Mouse (Mus musculus): ENCODE measurements around the gene Npdc1. TPM values are rescaled to one million over a fixed set of nuclear protein-coding genes. Genes with fewer than 3 reads are reported as not detected.

The Npdc1 gene
- total RNA-seq, 2 experiments from 2014 or later: not detected

DNA sequence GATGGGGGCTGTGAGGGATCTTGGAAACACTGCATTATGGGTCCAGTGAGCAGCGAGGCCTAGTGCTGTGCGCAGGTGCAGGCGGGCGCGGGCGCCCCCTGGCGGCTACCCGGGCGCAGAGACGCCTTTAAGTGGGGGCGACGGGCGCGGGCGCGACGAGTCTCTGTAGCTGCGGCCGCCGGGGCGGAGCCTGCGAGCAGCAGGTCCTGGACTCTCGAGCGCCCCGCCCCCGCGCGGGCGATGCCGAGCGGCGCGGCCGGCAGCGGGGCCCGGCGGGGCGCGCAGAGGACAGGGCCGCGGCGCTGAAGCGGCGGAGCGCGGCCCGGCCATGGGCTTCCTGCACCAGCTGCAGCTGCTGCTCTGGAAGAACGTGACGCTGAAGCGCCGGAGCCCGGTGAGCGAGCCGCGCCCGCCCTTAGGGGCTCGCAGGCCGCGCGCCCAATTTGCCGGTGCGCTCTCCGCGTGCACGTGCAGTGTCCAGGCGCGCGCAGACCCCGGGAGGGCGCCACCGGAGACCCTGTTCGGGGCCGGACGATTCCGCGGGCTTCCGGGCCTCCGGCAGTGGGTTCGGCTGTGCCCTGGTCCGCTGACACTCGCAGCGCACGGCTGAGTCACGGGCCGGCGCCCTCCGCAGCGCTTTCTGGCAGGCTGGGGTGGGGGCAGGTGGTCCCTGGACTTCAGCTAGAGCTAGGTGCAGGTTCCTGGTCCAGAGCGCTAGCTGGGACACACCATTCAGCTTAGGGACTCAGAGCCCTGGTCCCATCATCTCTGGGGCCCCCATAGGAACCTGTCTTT, 29.5 kb downstream of the Npdc1 start, which contains the start of gene Abca2:
Abca2 (plus strand) TSS at position 262 of the 795 bp plus-strand sequence.
- ATAC-seq (replicated peaks; ENCODE audit: low FRiP score, poor library complexity, severe bottlenecking): peak; percentile 73

DNA sequence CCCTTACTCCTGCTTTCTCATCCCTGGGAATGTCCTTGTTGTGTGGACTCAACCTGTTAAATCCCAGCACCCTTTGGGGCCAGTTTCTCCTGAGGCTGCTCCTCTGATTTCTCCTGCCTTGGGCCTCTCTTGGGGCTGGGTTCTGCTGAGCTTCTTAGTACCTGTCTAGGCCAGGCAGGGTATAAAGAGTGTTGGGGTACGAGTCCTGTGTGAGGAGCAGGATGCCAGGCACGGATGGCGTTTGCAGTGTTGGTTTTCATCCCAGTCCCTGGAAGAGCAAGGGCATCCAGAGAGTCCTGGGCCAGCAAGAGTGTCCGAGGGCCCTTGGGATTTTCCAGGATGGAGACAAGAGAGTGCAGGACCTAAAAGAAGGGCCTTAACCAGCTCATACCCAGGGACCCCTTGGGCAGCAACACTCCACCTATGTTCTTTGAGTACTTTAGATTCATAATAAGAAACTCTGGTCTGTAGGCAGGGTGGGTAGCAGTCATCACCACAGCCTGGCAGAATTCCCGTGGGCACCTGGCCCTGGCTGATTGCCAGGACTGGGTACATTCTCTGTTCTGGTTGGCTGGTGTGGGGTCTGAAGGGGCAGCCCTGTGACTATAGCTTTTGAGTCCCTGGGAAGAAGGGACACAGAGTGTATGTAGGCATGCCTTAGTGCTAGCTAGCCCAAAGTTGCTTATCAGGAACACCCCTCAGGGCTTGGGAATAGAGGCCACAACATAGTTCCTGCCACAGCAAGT, 30.5 kb downstream of the Npdc1 start:
- ATAC-seq (replicated peaks; ENCODE audit: low FRiP score, poor library complexity, severe bottlenecking): no peak

DNA sequence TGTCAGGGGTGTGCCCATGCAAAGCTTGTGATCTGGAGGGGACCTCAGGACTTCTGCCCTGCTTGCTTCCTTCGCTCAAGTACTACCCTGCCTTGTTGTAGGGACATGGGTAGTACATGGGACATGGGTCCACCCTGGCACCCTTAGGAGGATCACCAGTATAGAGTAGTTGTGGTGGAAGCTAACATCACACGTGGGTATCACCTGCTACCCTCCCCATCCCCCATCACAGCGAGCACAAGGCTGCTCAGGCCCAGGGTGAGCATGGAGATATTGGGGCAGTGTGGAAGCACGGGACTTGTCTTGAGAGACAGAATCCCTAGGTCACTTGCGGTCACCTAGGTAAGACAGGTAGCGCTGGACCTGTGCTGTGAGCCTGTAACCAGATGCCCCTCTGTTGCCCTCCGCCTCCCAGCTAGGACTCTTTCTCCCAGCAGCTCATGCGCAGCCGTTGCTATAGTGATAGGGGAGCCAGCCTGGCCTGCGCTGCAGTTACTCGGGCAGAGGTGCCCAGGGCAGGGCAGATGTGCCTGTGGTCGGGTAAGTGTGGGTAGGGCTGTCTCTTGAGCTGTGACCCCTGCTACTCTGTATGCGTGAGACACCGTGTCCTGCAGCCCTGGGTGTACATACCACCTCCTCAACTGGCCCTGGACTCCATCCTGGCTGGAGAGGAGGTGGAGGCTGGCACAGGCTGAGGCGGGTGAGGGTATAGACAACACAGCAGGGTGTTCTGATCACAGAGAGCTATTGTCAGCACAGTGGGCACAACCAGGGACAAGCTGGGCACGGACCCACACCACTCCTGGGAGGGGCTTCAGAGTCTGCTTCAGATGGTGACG, 31.5 kb downstream of the Npdc1 start:
- ATAC-seq (replicated peaks; ENCODE audit: low FRiP score, poor library complexity, severe bottlenecking): no peak

DNA sequence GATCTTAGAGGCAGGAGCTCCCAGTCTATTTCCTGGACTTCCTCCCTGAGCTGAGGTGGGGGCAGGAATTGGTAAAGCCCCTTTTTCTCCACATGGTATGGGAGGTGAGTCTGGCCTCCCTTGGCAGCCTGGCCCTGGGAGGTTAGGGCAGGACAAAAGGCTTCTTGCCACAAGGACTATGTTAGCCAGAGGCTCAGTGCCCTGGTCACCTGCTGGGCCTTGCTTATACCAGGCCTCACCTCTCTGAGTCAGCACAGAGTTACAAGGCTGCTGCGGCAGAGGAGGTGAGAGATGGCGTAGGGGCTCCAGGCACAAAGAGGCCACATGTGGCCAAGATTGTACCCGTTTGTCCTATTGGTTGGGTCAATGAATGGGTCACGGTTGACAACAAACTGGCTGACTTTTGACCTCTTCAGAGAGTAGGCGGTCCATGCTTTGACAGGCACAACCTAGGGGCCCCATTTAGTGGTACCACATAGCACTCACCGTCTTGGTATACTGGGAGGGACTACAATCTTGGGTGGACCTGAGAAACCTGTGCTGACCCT, 32.2 kb downstream of the Npdc1 start:
- ATAC-seq (replicated peaks; ENCODE audit: low FRiP score, poor library complexity, severe bottlenecking): no peak

DNA sequence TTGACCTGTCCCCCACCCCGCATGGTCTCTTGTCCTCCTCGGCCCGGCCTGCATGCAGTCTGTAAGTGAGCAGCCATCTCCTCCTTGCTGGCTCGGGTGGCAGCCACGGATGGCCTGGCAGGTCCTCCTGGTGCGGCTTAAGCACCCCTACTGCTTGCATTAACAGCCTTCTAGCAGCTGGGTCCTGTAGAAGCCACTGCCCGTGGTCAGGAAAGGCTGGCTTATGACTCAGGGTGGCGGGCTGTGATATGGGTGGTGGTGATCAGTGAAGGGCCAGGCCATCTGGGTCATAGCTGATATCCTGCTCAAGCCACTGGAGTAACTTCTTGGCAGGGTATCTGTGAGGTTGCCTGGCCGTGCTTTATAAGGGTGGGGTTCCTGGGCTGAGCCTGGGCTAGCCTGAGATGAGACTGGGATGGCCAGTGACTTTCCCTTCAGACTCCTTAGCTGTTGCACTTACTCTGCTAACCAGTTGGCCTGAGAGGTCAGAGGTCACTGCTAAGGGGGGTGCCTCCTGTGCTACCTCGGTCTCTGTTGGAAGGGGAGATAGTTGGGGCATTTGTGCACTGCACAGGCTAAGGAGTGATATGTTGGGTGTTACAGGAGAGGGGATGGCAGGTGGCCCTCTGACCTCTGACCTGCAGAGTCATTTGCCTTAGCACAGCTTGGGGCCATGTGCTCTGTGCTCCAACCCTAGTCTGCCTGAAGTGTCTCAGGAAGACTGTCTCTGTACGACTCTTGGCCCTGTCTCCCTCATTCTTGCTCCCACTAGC, 33.4 kb downstream of the Npdc1 start:
- ATAC-seq (replicated peaks; ENCODE audit: low FRiP score, poor library complexity, severe bottlenecking): no peak

DNA sequence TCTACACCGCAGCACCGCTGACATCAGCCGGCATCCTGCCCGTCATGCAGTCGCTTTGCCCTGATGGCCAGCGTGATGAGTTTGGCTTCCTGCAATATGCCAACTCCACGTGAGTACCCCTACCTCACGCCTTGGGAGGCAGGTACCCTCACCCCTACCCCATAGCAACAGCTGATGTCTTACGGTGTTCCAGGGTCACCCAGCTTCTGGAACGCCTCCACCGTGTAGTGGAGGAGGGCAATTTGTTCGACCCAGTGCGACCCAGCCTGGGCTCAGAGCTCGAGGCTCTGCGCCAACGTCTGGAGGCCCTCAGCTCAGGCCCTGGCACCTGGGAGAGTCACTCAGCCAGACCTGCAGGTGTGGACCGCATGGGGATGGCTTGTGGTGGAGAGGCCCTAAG, 34.0 kb downstream of the Npdc1 start:
- ATAC-seq (replicated peaks; ENCODE audit: low FRiP score, poor library complexity, severe bottlenecking): no peak

GRCm38 (mm10) chr2:25434292-25434691, 35.1 kb downstream of the Npdc1 start:
- no peak for ATAC-seq (replicated peaks; ENCODE audit: low FRiP score, poor library complexity, severe bottlenecking)

- no peak for ATAC-seq (replicated peaks; ENCODE audit: low FRiP score, poor library complexity, severe bottlenecking)
Measured at GRCm38 (mm10) chr2:25436286-25436820, 37.2 kb downstream of the Npdc1 start.

DNA sequence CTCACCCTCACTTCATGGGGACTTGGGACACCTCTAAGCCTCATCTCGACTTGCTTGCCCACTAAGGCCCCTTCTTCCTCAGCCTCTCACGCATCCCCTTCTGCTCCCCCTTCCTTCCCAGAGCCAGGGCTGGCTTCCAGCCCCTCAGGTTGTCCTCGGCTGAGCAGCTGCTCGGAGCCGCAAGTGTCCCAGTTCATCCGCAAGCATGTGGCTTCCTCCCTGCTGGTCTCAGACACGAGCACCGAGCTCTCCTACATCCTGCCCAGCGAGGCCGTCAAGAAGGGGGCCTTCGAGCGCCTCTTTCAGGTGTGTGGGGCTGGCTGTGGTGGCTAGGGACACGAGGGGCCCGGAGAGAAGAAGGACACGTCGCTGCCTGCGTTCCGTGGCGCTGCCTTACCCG, 41.9 kb downstream of the Npdc1 start:
- ATAC-seq (replicated peaks; ENCODE audit: low FRiP score, poor library complexity, severe bottlenecking): no peak

DNA sequence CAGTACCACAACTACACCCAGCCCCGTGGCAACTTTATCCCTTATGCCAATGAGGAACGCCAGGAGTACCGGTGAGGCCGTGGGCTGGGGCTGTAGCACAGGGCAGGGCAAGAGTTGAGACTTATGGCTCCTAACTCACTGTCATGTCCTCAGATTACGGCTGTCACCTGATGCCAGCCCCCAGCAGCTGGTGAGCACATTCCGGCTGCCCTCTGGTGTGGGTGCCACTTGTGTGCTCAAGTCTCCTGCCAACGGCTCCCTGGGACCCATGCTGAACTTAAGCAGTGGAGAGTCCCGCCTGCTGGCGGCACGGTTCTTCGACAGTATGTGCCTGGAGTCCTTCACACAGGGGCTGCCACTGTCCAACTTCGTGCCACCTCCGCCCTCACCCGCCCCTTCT, 43.5 kb downstream of the Npdc1 start:
- ATAC-seq (replicated peaks; ENCODE audit: low FRiP score, poor library complexity, severe bottlenecking): no peak

DNA sequence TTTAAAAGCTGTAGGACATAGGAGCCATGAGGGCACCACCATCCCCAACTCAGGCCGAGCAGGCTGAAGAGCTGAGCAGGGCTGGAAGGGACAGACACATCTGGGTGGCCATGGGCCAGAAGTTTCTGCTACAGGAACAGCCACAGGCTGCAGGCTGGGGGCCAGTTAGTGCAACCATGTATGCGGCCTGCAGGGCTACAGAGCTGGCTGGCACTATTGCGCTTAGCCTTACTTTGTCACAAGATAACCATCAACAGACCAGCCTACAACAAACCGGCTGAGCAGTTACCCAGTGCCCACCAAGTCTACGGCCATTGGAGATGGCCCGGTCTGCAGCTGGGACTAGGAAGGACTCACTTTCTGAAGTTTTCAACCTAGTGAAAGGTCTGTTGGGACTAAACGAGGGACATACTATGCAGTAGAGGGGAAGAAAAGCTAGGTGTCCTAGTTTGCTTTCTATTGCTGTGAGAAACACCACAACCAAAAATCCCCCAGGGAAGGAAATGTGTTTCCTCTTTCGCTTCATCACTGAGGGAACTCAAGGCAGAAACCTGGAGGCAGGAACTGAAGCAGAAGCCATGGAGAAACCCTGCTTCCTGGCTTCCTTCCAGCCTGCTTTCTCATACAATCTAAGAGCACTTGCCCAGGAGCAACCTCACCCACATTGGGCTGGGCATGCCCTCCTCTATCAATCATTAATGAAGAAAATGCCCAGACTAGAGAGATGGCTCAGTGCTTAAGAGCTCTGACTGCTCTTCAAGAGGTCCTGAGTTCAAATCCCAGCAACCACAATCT, 51.9 kb downstream of the Npdc1 start:
- ATAC-seq (replicated peaks; ENCODE audit: low FRiP score, poor library complexity, severe bottlenecking): no peak

- ATAC-seq (replicated peaks; ENCODE audit: low FRiP score, poor library complexity, severe bottlenecking): no peak
Measured at GRCm38 (mm10) chr2:25452951-25453350, 53.8 kb downstream of the Npdc1 start.

DNA sequence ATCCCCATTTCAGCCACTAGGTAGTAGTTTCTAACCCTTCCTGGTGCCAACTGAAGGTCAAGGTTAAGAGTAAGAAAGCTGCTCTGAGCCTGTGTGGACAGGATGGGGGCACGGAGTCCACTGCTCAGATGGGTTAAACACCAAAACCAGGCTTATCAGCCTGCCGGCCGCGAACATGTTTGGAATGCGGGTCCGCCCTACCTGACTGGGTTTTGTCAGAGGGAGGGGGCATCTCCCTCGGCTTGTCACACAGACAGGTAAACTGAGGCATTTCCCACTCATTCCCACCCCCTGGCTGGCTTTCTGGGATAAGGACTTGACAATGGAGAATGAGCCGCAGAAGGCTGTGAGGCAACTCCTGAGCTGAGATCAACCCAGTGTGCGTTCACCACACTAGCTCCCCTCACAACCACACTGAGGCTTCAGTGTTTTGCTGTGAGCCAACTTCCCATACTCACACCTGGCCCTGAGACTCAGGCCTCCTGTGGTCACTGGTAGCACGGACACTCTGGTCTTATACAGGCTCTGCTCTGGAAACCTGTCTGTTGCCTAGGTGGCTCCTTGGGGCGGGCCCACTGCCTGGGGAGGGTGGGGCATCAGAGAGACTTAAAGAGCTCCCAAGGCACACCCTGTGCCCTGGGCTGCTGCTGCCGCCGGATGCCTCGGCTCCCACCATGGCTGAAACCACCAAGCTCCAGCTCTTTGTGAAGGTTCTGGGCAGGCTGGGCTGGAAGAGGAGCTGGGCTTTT, 57.2 kb downstream of the Npdc1 start, which contains the start of gene Clic3:
Clic3 (plus strand) TSS at position 634 of the 749 bp plus-strand sequence.
- ATAC-seq (replicated peaks; ENCODE audit: low FRiP score, poor library complexity, severe bottlenecking): no peak

DNA sequence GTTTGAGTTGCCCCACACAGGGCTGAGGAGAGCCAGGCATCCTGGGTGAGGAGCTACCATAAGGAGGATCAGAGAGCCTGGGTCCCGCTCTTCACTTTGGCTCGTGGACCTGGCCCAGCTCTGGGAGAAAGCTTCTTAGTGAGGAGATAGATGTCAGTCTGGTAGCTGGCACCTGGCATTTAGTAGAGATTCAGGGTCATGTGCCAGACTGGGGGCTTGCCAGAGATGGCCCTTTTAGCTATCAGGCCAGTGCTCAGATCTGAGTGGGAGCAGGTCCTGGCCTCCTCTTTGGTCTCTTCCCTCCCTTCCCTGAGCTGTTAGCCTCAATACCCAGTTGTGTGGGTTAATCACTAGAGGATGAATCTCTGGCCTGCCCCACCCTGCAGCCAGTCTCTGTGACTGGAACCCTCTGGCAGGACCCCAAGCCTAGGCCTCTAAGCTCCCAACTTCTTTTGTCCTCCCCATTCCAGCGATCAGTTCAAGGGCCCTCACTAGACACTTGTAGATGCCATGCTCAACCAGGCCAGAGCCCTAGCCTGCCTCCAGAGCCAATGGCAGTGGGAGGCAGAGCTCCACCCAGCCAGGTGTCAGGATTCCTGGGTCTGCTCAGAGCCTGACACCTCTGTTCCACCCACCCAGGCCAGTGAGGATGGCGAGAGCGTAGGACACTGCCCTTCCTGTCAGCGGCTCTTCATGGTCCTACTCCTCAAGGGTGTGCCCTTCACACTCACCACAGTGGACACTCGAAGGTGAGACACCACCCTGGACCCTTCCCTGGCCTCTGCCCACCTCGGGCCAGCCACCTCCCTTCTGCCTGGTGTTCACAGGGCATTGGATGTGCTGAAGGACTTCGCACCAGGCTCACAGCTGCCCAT, 58.1 kb downstream of the Npdc1 start:
- no peak for ATAC-seq (replicated peaks; ENCODE audit: low FRiP score, poor library complexity, severe bottlenecking)

DNA sequence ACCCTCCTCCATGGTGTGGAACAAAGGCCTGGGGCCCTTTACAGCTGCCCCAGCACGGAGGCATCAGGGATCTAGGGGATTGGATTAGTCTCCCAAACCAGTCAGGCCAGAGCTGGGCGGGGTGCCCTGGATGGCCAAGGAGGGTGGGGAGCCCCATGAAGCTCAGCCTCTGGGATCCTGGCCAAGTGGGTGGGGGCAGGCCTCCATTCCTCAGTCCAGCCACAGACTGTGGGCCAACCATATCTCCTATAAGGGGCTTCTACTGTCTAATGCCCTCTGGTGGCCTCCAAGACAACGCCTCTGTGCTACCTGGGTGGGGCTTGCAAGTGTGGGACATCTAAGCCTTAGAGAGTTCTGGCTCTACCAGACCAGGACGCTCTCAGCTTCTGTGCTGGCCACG, 59.8 kb downstream of the Npdc1 start:
- no peak for ATAC-seq (replicated peaks; ENCODE audit: low FRiP score, poor library complexity, severe bottlenecking)

Data from erythroblast, adult 5-6 weeks (primary cell).